Mouse (Mus musculus) layer of hippocampus, postnatal 25 days (tissue): ENCODE measurements at regions not wholly inside any gene's neighbourhood (a gene's known extent, or its start where the extent isn't known, plus 50 kb on each side); places are given as distances from the start of the nearest gene placed in this dataset.
A peak's percentile ranks its signal among the peaks of the same experiment; 100 is the strongest.

Experiments
- DNase-seq, 2 experiments: peaks; one replicate each; pipeline ENCODE4 v3.0.0; 2022; ENCODE audit warnings: mixed read lengths in 2 of 2, low spot score in 1 of 2; ENCODE audit errors: extremely low spot score in 1 of 2

GRCm38 (mm10) chr12:58743800-58744199 is 268.0 kb downstream of the Sec23a start:
- no peak for DNase-seq

GRCm38 (mm10) chr12:58728094-58728493 is 283.7 kb downstream of the Sec23a start:
- DNase-seq: no peak

DNA sequence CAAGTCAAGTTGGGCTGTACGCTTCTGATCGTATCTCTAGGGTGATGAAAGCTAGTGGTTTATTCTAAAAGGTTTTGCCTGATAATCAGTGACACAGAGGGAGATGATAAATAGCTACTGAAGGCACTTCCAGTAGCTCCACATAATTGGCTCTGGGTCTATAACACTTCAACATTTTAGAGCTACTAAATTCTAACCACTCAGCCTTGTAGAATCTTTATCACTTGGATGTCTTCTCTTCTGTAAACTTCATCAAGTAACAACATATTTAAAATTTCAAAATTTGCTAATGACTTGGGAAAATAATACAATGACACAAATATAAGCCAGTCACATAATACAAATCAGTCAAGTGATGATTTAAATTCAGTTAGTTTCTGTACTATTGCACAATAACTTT is 284.3 kb downstream of the Sec23a start:
- no peak for DNase-seq

- DNase-seq: no peak
Observed at GRCm38 (mm10) chr12:58717908-58718307, 293.9 kb downstream of the Sec23a start.

DNA sequence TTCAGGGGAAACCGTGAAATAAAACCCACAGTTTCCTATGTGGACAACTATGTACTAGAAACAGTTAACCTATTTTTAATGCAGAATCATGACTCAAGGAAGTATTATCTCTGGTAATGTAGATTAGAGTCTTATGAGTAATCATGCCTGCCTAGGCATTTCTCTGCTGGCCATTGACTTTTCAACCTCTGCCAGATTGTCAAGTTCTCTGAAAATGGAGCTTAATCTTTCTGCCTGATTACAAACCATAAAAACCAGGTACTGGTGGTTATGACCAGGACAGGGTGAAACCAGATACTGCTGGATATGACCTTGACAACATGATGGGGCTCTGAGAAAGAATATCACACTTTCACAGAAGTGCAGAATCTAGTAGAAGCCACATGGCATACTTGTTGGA is 297.6 kb downstream of the Sec23a start:
- no peak for DNase-seq

DNA sequence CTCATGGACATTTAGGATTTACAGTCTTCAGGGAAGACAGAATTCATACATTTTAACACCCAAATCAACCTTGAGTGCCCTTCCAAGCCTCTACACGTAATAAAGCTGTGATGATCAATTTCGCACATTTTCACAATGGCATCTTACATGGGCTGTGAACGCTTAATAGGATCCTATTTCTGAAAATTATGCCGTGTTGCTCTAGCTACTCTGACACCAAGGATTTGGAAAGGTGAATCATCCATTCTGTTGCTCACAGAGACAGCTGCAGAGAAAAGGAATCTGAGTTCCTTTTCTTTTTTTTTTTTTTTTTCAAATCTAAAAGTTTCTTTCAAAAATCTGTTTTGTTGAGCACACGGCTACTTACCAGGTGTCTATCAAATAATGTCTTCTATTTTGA is 316.1 kb downstream of the Sec23a start:
- DNase-seq: no peak

DNA sequence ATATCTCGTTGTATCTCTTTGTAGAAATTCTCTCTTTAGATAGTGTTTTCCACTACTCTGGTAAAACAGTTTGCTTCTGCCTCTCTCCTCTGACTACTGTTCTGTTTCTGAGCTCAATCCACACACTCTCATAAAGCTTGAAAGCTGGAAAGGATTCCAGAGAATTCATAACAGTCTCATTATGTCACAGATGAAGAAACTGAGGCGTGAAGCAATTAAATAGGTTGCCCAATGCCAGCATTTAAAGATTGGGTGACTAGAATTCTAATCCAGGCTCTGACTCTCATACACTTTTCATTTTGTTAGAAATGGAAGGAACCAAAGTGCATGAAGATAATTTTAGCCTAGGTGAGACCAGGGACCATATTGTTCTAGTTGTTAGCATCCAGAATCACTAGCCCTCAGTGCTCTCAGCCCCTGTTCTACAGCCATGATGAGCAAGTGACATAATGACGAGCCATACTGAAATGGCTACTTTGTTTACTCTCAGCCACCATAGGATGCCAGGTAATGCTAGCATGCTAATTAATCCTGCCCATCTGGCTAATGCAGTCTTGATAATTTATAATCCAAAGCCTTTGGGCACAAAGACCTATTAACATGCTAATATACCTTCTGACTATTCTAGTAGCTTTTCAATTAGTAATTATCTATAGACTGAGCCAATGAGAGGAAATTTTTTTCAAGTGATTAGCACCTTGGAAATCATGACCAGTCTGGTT is 341.7 kb downstream of the Sec23a start:
- DNase-seq: no peak

DNA sequence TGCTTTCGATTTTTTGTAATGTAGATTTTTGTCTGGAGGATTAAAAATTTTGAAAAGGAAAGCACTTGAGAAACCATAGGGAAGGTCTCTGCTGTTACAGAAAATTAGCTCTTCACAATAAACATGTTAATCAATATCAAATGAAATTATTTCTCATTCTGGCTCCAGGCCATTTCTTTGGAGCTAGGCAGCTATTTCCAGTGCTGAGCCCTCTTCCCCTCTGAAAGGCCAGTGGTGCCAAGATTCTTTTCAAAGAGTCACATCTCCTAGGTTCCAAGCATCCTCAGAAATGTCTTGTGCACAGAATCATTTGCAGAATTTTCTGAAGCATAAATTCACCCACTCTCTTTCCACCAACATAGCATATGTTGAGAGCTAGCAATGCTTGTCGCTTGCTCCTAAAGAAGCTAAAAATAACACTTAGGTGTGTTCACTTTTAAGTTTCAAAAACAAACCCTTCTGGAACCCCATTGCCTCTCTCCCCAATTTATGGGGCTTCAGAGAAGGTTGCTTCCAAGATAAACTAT is 357.2 kb downstream of the Sec23a start:
- no peak for DNase-seq

- DNase-seq: peak in 1 of 2 experiments; percentile 23
Observed at GRCm38 (mm10) chr12:58653751-58654150, 358.1 kb downstream of the Sec23a start.

GRCm38 (mm10) chr12:58653222-58653621 is 358.6 kb downstream of the Sec23a start:
- peak in 1 of 2 experiments; percentile 22 for DNase-seq

GRCm38 (mm10) chr12:58652701-58653100 is 359.1 kb downstream of the Sec23a start:
- DNase-seq: no peak

DNA sequence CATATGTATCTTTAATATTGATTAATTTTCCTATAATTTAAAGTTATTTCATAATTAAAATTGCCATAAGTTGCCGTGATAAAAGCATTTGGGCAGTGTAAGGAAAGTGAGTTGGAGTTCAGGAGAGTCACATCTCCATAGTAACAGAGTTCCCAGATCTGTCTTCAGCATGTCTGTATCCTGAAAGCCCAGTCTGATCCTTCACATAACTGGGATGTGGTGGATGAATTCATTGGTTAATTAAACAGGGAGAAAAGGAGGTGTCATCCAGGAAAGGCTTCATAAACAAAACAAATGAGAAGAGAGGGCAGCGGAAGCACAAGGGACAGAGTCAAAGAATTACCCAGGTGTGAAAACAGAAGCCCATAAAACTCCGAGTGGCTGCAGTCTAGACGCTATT is 363.5 kb downstream of the Sec23a start:
- DNase-seq: no peak

GRCm38 (mm10) chr12:58643843-58644242 is 368.0 kb downstream of the Sec23a start:
- no peak for DNase-seq

DNA sequence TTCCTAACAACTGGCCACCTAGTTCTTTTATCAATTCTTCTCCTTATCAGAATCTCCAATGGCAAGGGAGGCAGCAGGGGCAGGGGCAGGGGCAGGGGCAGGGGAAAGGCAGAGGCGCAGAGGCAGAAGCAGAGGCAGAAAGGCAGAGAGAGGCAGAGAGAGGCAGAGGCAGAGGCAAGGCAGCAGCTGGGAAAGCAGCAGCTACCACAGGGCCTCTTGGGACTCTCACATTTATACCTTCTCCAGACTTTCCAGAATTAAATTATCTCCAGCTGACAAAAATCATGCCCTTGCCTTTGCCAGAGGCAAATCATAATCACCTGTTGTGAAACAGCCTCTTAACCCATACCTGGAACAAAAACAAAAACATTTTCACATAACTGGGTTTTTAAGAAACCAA is 370.4 kb upstream of the Clec14a start:
- DNase-seq: no peak

DNA sequence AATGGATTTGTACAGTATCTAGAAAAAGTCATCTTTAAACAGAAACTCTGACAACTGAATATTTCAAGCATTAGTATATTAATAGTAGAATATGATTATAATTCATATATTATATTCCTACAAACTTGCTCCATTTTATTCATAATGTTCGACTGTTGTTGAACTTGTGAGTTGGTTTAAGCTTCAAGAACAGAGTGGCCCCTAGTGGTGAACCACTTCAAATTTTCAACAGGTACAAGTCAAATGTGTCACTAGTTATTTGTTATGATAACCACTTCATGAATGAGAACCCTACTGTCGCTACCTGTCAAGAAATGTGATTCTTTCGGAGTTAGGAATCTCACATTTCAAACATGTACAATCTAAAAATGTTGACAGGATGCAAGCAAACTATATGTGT is 369.2 kb upstream of the Clec14a start:
- DNase-seq: no peak

DNA sequence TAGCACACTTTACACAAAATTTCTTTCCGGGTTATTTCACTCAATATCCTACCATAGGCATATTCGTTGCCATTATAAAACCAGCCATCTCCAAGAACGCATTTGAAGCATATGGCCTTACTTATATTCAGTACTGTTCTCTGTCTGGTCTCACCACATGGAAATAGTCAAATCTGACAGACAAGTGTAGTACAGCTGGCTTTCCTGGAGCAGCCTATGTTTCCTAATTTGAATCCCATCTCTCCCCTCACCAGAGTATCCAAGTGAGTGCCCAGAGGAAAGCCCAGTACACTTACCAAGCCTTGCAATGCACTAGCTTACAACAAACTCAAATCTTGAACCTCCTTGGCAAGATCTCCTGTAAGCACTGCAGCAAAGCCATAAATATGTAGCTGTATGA is 363.4 kb upstream of the Clec14a start:
- no peak for DNase-seq

DNA sequence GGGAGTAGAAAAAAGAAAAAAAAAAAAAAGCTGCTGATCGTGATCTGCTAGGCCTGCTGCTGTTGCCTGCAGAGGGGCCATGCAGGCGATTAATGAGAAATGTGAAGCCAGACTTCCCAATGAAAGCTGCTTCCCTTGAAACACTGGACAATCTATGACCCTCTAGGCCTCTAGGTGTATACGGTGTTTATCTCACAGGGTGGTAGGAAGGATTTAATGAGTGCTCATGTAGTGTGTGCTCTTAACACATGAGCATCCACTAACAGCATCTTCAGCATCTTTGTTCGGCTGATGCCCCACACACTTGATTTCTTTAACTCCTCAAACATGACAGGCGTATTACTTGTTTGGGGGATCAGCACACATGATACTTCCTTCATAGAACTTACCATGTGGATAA is 359.7 kb upstream of the Clec14a start:
- no peak for DNase-seq

DNA sequence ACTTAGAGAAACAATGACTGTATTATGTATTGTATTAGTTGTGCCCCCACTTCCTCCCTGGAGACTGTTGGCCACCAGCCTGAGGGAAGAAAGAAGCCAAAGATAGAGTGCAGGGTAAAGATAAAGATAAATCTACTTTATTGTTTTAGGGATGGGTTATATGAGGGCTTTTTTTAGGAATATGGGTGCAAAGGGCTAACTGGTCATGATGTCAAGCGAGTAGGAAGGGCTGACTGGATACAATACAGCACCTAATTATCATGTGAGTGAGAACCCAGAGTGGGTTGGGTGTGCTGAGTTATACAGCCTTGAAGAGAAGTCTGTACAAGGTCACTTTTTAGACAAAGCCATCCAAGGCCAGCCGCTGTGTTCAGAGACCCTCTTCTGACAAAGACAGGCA is 356.1 kb upstream of the Clec14a start:
- DNase-seq: no peak

GRCm38 (mm10) chr12:58619508-58620310 is 350.6 kb upstream of the Clec14a start:
- no peak for DNase-seq

DNA sequence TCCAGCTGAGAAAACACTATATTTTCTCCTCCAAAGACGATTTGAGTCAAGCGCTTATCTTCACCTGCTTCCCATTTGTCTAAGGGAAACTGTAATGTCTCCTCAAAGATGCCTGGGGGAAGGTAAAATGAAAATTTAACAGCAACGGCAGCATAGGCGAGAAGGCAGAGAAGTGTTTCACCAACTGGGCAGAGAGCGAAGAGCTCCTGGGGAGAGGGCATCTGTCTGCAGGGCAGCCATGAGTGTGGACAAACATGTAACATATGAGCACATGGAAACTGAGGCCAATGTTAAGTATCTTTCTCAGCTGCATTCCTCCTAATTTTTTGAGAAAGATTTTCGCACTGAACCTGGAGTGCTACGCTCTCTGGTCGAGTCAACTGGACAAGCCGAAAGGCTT is 325.7 kb upstream of the Clec14a start:
- DNase-seq: no peak

DNA sequence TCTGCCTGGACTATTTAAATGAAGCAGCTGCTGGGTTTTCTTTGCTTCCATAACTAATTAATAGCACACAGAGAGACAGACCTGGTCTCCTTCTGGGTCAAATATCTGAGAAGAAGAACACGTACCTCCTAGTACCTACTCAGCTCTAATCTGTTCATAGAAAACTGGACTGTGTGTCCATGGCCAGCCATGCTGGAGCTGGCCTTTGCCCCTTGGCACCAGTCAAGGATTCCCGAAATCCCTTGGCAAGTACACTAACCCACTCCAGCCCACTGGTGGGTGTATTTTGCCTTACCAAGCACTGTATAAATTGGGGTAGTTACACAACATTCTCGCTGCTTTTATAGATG is 322.4 kb upstream of the Clec14a start:
- no peak for DNase-seq
